Mouse (Mus musculus) megakaryocyte, embryonic 14.5 days (primary cell): Measurements from ENCODE around the gene Aff3.

Experiments
- FLI1 ChIP-seq: IDR thresholded peaks from 2 replicates; pipeline ENCODE4 v1.6.1; 2012; ENCODE audit warnings: low read length, inconsistent platforms, mixed read lengths
- GATA1 ChIP-seq: IDR thresholded peaks from 3 replicates; pipeline ENCODE4 v1.6.1; 2012; ENCODE audit warnings: mixed read lengths, low read length, inconsistent platforms, borderline replicate concordance

DNA sequence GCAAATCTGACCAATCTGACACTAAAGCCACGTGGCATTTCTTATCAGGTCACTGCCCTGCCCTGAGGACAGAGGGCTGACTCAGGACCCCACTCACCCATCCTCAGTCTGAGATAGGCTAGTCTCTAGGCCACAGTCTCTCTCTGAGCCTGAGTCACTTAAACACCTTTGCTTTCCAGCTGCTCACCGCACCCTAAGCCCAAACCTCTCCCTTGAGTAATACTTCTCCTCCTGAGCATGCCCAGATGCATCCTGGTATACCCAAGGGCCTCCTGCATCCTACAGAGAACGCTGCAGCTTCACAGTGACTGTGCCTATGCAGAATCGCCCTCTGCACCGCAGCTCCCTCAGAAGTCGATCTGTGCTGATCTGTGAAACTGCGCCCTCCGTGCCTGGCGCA lies 117.1 kb downstream of the Aff3 start:
- no peak for TF ChIP-seq GATA1
- no peak for TF ChIP-seq FLI1
